Mouse (Mus musculus): ENCODE results near the gene Ap2s1. TPM values are rescaled to one million over a fixed set of nuclear protein-coding genes. Genes with fewer than 3 reads are reported as not detected.
"Not testable (repeated sequence)": the region's sequence is repeated elsewhere in the genome, so short reads cannot be mapped to it uniquely, and the experiment has no call there.

Ap2s1 gene
- 272 and 278 TPM in 2 replicates for polyA plus RNA-seq (2015; fragmentation: Nextera tagmentation; extraction: Ambion mirVana)

GRCm38 (mm10) chr7:16738073-16738696 lies at the start of gene Ap2s1:
Ap2s1 (plus strand) TSS chr7:16738410.
- H3K36me3 ChIP-seq: peaks cover 14% of the 10 kb centered on the region
- peak within 1 kb of the TSS; percentile 92 for H3K9ac ChIP-seq
- H3K4me2 ChIP-seq: peak within 1 kb of the TSS; percentile 96
- under 1% methylated on average over 34 of the region's 34 CpGs for WGBS
- peak within 1 kb of the TSS; percentile 60 for H3K27ac ChIP-seq
- H3K4me3 ChIP-seq: peak within 1 kb of the TSS; percentile 81
- ATAC-seq (ENCODE audit: insufficient number of reproducible peaks, insufficient read depth, low FRiP score, low TSS enrichment, low read depth): peak; percentile 94
- H3K27me3 ChIP-seq: no peaks in the 10 kb centered on the region
- no peaks in the 10 kb centered on the region for H3K9me3 ChIP-seq
- H3K4me1 ChIP-seq: peaks cover 20% of the 10 kb centered on the region

GRCm38 (mm10) chr7:16689196-16689595 lies 49.0 kb upstream of the Ap2s1 start:
- Histone ChIP-seq H3K4me1 (no peaks in the 10 kb centered on the region), H3K36me3 (no peaks in the 10 kb centered on the region), H3K9me3 (peaks cover 5% of the 10 kb centered on the region; the same call in 1 of the 2 replicates), H3K4me2 (no peak overlapping the region), H3K9ac (no peak overlapping the region), H3K27ac (no peak overlapping the region), H3K27me3 (no peaks in the 10 kb centered on the region), H3K4me3 (no peak overlapping the region)
- 73% methylated on average over 5 of the region's 5 CpGs for WGBS
- ATAC-seq (ENCODE audit: insufficient number of reproducible peaks, insufficient read depth, low FRiP score, low TSS enrichment, low read depth): no peak

- H3K27ac ChIP-seq: no peak overlapping the region
- WGBS: 34% methylated on average over 3 of the region's 3 CpGs
- no peaks in the 10 kb centered on the region for H3K9me3 ChIP-seq
- no peak overlapping the region for H3K4me2 ChIP-seq
- H3K36me3 ChIP-seq: no peaks in the 10 kb centered on the region
- no peak overlapping the region for H3K9ac ChIP-seq
- no peaks in the 10 kb centered on the region for H3K4me1 ChIP-seq
- H3K27me3 ChIP-seq: no peaks in the 10 kb centered on the region
- H3K4me3 ChIP-seq: no peak overlapping the region
- ATAC-seq (ENCODE audit: insufficient number of reproducible peaks, insufficient read depth, low FRiP score, low TSS enrichment, low read depth): no peak
Observed at GRCm38 (mm10) chr7:16695025-16695424, 43.2 kb upstream of the Ap2s1 start.

- Histone ChIP-seq H3K9ac (no peak overlapping the region), H3K27ac (no peak overlapping the region), H3K4me3 (no peak overlapping the region), H3K4me2 (no peak overlapping the region), H3K4me1 (no peaks in the 10 kb centered on the region), H3K27me3 (no peaks in the 10 kb centered on the region), H3K36me3 (no peaks in the 10 kb centered on the region), H3K9me3 (no peaks in the 10 kb centered on the region)
- no peak for ATAC-seq (ENCODE audit: insufficient number of reproducible peaks, insufficient read depth, low FRiP score, low TSS enrichment, low read depth)
- WGBS: 43% methylated on average over 2 of the region's 2 CpGs
Observed at GRCm38 (mm10) chr7:16699042-16699441, 39.2 kb upstream of the Ap2s1 start.

GRCm38 (mm10) chr7:16700583-16700982 lies 37.6 kb upstream of the Ap2s1 start:
- Histone ChIP-seq H3K4me1 (no peaks in the 10 kb centered on the region), H3K4me3 (no peak overlapping the region), H3K36me3 (no peaks in the 10 kb centered on the region), H3K4me2 (no peak overlapping the region), H3K9me3 (no peaks in the 10 kb centered on the region), H3K27ac (no peak overlapping the region), H3K27me3 (no peaks in the 10 kb centered on the region), H3K9ac (no peak overlapping the region)
- 77% methylated on average over 5 of the region's 5 CpGs for WGBS
- no peak for ATAC-seq (ENCODE audit: insufficient number of reproducible peaks, insufficient read depth, low FRiP score, low TSS enrichment, low read depth)

GRCm38 (mm10) chr7:16706385-16706784 lies 31.8 kb upstream of the Ap2s1 start:
- Histone ChIP-seq H3K4me1 (no peaks in the 10 kb centered on the region; the same call in 1 of the 2 replicates), H3K36me3 (no peaks in the 10 kb centered on the region), H3K9me3 (no peaks in the 10 kb centered on the region), H3K4me2 (no peak overlapping the region), H3K4me3 (no peak overlapping the region), H3K27ac (no peak overlapping the region), H3K27me3 (no peaks in the 10 kb centered on the region; the same call in 1 of the 2 replicates), H3K9ac (no peak overlapping the region)
- 45% methylated on average over 9 of the region's 9 CpGs for WGBS
- no peak for ATAC-seq (ENCODE audit: insufficient number of reproducible peaks, insufficient read depth, low FRiP score, low TSS enrichment, low read depth)

- no peak overlapping the region for H3K27ac ChIP-seq
- H3K4me3 ChIP-seq: no peak overlapping the region
- ATAC-seq (ENCODE audit: insufficient number of reproducible peaks, insufficient read depth, low FRiP score, low TSS enrichment, low read depth): no peak
- no peaks in the 10 kb centered on the region for H3K36me3 ChIP-seq
- H3K9ac ChIP-seq: no peak overlapping the region
- H3K4me1 ChIP-seq: no peaks in the 10 kb centered on the region; the same call in 1 of the 2 replicates
- WGBS: 30% methylated on average over 9 of the region's 9 CpGs
- H3K27me3 ChIP-seq: no peaks in the 10 kb centered on the region; the same call in 1 of the 2 replicates
- no peaks in the 10 kb centered on the region for H3K9me3 ChIP-seq
- H3K4me2 ChIP-seq: no peak overlapping the region
Observed at GRCm38 (mm10) chr7:16708244-16708643, 30.0 kb upstream of the Ap2s1 start.

GRCm38 (mm10) chr7:16710604-16711003 lies 27.6 kb upstream of the Ap2s1 start:
- 76% methylated on average over 5 of the region's 5 CpGs for WGBS
- no peak overlapping the region for H3K4me2 ChIP-seq
- H3K9ac ChIP-seq: no peak overlapping the region
- no peaks in the 10 kb centered on the region for H3K36me3 ChIP-seq
- H3K9me3 ChIP-seq: no peaks in the 10 kb centered on the region
- no peak overlapping the region for H3K27ac ChIP-seq
- H3K4me1 ChIP-seq: no peaks in the 10 kb centered on the region; the same call in 1 of the 2 replicates
- no peak overlapping the region for H3K4me3 ChIP-seq
- no peak for ATAC-seq (ENCODE audit: insufficient number of reproducible peaks, insufficient read depth, low FRiP score, low TSS enrichment, low read depth)
- no peaks in the 10 kb centered on the region; the same call in 1 of the 2 replicates for H3K27me3 ChIP-seq

GRCm38 (mm10) chr7:16712633-16713415 lies 25.4 kb upstream of the Ap2s1 start:
- no peak overlapping the region for H3K4me2 ChIP-seq
- no peak overlapping the region for H3K27ac ChIP-seq
- H3K9ac ChIP-seq: no peak overlapping the region
- no peaks in the 10 kb centered on the region for H3K36me3 ChIP-seq
- no peaks in the 10 kb centered on the region for H3K9me3 ChIP-seq
- ATAC-seq (ENCODE audit: insufficient number of reproducible peaks, insufficient read depth, low FRiP score, low TSS enrichment, low read depth): no peak
- 76% methylated on average over 13 of the region's 13 CpGs for WGBS
- no peaks in the 10 kb centered on the region for H3K27me3 ChIP-seq
- no peaks in the 10 kb centered on the region for H3K4me1 ChIP-seq
- no peak overlapping the region for H3K4me3 ChIP-seq

GRCm38 (mm10) chr7:16716456-16717152 lies 21.6 kb upstream of the Ap2s1 start:
- not testable (repeated sequence) for H3K4me3 ChIP-seq; H3K4me2 ChIP-seq; H3K9ac ChIP-seq; H3K27ac ChIP-seq; H3K27me3 ChIP-seq; ATAC-seq (ENCODE audit: insufficient number of reproducible peaks, insufficient read depth, low FRiP score, low TSS enrichment, low read depth); H3K4me1 ChIP-seq; H3K9me3 ChIP-seq; H3K36me3 ChIP-seq
- 34% methylated on average over 8 of the region's 8 CpGs for WGBS

- H3K4me2 ChIP-seq: no peak within 1 kb of the TSS
- no peaks in the 10 kb centered on the region for H3K4me1 ChIP-seq
- no peaks in the 10 kb centered on the region for H3K9me3 ChIP-seq
- H3K27me3 ChIP-seq: no peaks in the 10 kb centered on the region
- no peak for ATAC-seq (ENCODE audit: insufficient number of reproducible peaks, insufficient read depth, low FRiP score, low TSS enrichment, low read depth)
- no peak within 1 kb of the TSS for H3K27ac ChIP-seq
- no peak within 1 kb of the TSS for H3K9ac ChIP-seq
- WGBS: 59% methylated on average over 2 of the region's 2 CpGs
- no peaks in the 10 kb centered on the region for H3K36me3 ChIP-seq
- H3K4me3 ChIP-seq: no peak within 1 kb of the TSS
Observed at GRCm38 (mm10) chr7:16721629-16722028, 16.6 kb upstream of the Ap2s1 start, which contains the start of gene Ceacam9. Ceacam9 (plus strand) TSS chr7:16721929.

Data from embryonic facial prominence, embryonic 13.5 days (tissue).